Mouse (Mus musculus) hindbrain, postnatal 0 days (tissue): ENCODE data around the gene Hk1. TPM values are rescaled to one million over a fixed set of nuclear protein-coding genes. Genes with fewer than 3 reads are reported as not detected.

Experiments
- ATAC-seq: fragments of 200-750 bp; cut with Nextera tagmentation; 2 replicates; pipeline ENCODE4 v1.8.0; 2017; ENCODE audit warnings: mild to moderate bottlenecking, moderate TSS enrichment, moderate library complexity
- DNase-seq: peaks from one replicate; pipeline ENCODE4 v3.0.0-alpha.2; 2015; ENCODE audit warnings: low spot score
- H3K27ac ChIP-seq: fragments of 300-500 bp; sonication (generic); 2 replicates; pipeline ENCODE4 v1.5.1; 2014; ENCODE audit warnings: mild to moderate bottlenecking
- H3K27me3 ChIP-seq: fragments of 300-500 bp; sonication (generic); 2 replicates; pipeline ENCODE4 v1.6.1; 2014; ENCODE audit warnings: low read length, mixed read lengths; ENCODE audit not compliant: insufficient read depth
- H3K36me3 ChIP-seq: fragments of 300-500 bp; sonication (generic); 2 replicates; pipeline ENCODE4 v1.6.1; 2014; ENCODE audit warnings: low read length, mixed read lengths; ENCODE audit not compliant: insufficient read depth
- H3K4me1 ChIP-seq: fragments of 300-500 bp; sonication (generic); 2 replicates; pipeline ENCODE4 v1.6.1; 2014; ENCODE audit warnings: antibody characterized with exemption, low read length, mixed read lengths; ENCODE audit not compliant: insufficient read depth
- H3K4me2 ChIP-seq: fragments of 300-500 bp; sonication (generic); 2 replicates; pipeline ENCODE4 v1.6.1; 2014; ENCODE audit warnings: low read depth, mild to moderate bottlenecking, low read length, moderate library complexity, mixed read lengths
- H3K4me3 ChIP-seq: fragments of 300-500 bp; sonication (generic); 2 replicates; pipeline ENCODE4 v1.5.1; 2014; ENCODE audit warnings: low read length
- H3K9ac ChIP-seq: fragments of 300-500 bp; sonication (generic); replicated peaks from 2 replicates; pipeline ENCODE4 v1.6.1; 2014; ENCODE audit warnings: mild to moderate bottlenecking, low read length, moderate library complexity, mixed read lengths
- H3K9me3 ChIP-seq: fragments of 300-500 bp; sonication (generic); 2 replicates; pipeline ENCODE4 v1.6.1; 2016; ENCODE audit warnings: low read length, mixed read lengths
- CTCF ChIP-seq: IDR thresholded peaks from 2 replicates; pipeline ENCODE4 v1.5.1; 2016; ENCODE audit warnings: antibody characterized with exemption, control low read depth, low read depth
- WGBS: fragments of 180-500 bp; shearing (Covaris S2); extraction: QIAGEN DNeasy Blood & Tissue Kit; methylation state at CpG from one replicate; pipeline ENCODE4 v1.1.7; 2014; 5-methylcytosine and 5-hydroxymethylcytosine counted together
- polyA plus RNA-seq: library from polyadenylated mRNA; unstranded; fragments of >200 nt; fragmentation: Nextera tagmentation; extraction: Ambion mirVana; gene quantifications from 2 replicates; pipeline ENCODE4 v1.2.1, GENCODE M21; 2015
- total RNA-seq: library from RNA; depleted of rRNA; stranded (reverse); fragments of >200 nt; gene quantifications from 2 replicates; pipeline ENCODE4 v1.2.3, GENCODE M21; 2014

Gene Hk1
- total and polyA plus RNA-seq, 2 experiments from 2014 or later: 99.6 to 144 TPM

DNA sequence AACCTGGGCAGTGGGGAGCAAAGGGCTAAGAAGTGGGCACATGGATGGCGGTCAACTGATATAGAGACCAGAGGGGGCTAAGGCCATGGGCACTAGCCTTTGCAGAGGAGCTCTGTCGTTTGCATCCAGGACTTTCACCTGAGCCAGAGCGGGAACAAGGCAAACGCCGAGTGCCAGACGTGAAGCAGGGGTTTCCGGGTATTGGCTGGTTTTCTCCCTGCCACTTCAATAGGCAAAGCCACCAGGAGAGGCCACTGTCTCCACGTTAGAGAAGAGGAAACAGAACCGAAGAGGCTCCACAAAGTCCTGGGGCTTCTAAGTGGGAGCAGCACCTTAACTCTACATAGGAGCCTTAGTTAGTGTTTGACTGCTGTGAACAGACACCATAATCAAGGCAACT is 58.3 kb downstream of the Hk1 start:
- no peaks in the 10 kb centered on the region for H3K36me3 ChIP-seq
- 77% methylated on average over 9 of the region's 9 CpGs for WGBS
- no peak overlapping the region for H3K4me2 ChIP-seq
- H3K27me3 ChIP-seq: no peaks in the 10 kb centered on the region
- H3K4me3 ChIP-seq: no peak overlapping the region
- no peak overlapping the region for H3K27ac ChIP-seq
- peak; percentile 34 for TF ChIP-seq CTCF
- DNase-seq (no peak), ATAC-seq (no peak)
- no peaks in the 10 kb centered on the region for H3K9me3 ChIP-seq
- H3K9ac ChIP-seq: no peak overlapping the region
- no peaks in the 10 kb centered on the region for H3K4me1 ChIP-seq

DNA sequence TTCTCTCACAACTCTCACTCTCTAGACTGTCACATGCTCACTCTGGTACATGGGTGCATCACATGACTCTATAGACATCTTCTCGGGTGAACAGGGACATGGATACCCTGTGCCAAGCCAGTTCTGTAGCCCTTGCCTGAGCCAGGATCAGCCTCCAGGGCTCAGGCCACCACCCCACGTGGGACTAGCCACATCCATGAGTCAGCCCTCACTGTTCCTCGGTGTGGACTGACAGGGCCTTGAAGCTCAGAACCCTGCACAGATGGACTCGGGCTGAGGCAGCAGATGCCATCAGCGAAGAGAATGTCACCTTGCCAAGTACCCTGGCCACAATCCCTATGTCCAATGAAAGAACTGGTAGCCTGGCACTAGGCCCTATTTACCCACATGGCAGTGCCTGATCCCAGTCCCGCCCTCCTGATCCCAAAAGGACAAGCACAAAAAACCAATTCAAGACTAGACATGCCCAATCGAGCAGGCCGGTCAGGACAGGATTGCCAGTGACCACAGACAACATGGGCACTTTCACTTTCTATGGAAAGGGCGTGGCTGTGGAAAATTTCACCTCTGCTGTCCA is 59.2 kb downstream of the Hk1 start:
- TF ChIP-seq CTCF: no peak
- WGBS: 50% methylated on average over 9 of the region's 9 CpGs
- H3K27me3 ChIP-seq: no peaks in the 10 kb centered on the region
- H3K4me3 ChIP-seq: no peak overlapping the region
- peak; percentile 89 for DNase-seq
- no peak overlapping the region for H3K4me2 ChIP-seq
- H3K36me3 ChIP-seq: no peaks in the 10 kb centered on the region
- no peak overlapping the region for H3K9ac ChIP-seq
- no peaks in the 10 kb centered on the region for H3K4me1 ChIP-seq
- H3K27ac ChIP-seq: peak overlapping the region; percentile 51; the same call in 1 of the 2 replicates
- ATAC-seq: peak; percentile 95
- no peaks in the 10 kb centered on the region for H3K9me3 ChIP-seq

- DNase-seq (no peak), ATAC-seq (no peak)
- Histone ChIP-seq H3K9ac (no peak overlapping the region), H3K27me3 (no peaks in the 10 kb centered on the region), H3K4me3 (no peak overlapping the region), H3K4me2 (no peak overlapping the region), H3K27ac (no peak overlapping the region), H3K36me3 (no peaks in the 10 kb centered on the region), H3K4me1 (no peaks in the 10 kb centered on the region), H3K9me3 (no peaks in the 10 kb centered on the region)
- 82% methylated on average over 7 of the region's 7 CpGs for WGBS
- no peak for TF ChIP-seq CTCF
Observed at GRCm38 (mm10) chr10:62319154-62319553, 60.6 kb downstream of the Hk1 start.

DNA sequence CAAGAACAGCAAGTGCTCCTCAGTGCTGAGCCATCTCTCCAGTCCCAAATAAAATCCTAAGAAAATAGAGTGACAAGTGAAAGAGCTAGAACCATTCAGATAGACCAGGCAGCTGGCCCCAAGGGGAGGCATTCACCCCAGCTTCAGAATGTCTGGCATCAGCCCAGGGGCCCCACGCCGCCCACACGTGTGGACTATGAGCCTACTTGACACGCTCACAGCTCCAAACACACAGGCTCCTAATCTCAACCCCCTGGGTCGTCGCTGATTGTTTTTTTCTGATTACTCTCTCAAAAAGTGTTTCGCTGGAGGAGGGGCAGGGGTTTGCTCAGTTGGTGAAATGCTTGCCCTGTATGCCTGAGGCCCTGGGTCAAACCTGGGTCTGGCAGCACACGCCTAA is 63.2 kb downstream of the Hk1 start:
- Histone ChIP-seq H3K36me3 (no peaks in the 10 kb centered on the region), H3K27me3 (no peaks in the 10 kb centered on the region), H3K4me3 (no peak overlapping the region), H3K4me1 (no peaks in the 10 kb centered on the region), H3K4me2 (no peak overlapping the region), H3K9me3 (no peaks in the 10 kb centered on the region), H3K9ac (no peak overlapping the region), H3K27ac (no peak overlapping the region)
- no peak for TF ChIP-seq CTCF
- WGBS: 46% methylated on average over 8 of the region's 8 CpGs
- DNase-seq: no peak
- ATAC-seq: no peak

- DNase-seq (no peak), ATAC-seq (no peak)
- Histone ChIP-seq H3K27me3 (no peaks in the 10 kb centered on the region), H3K4me2 (no peak overlapping the region), H3K4me1 (no peaks in the 10 kb centered on the region), H3K36me3 (no peaks in the 10 kb centered on the region), H3K9ac (no peak overlapping the region), H3K4me3 (no peak overlapping the region), H3K9me3 (no peaks in the 10 kb centered on the region), H3K27ac (no peak overlapping the region)
- 60% methylated on average over 15 of the region's 15 CpGs for WGBS
- no peak; the same call in 1 of the 2 replicates for TF ChIP-seq CTCF
Observed at GRCm38 (mm10) chr10:62313885-62314424, 65.8 kb downstream of the Hk1 start.

GRCm38 (mm10) chr10:62313140-62313539 is 66.6 kb downstream of the Hk1 start:
- H3K4me2 ChIP-seq: no peak overlapping the region
- H3K9ac ChIP-seq: no peak overlapping the region
- no peak overlapping the region for H3K27ac ChIP-seq
- no peaks in the 10 kb centered on the region for H3K36me3 ChIP-seq
- no peak for ATAC-seq
- no peak for DNase-seq
- no peaks in the 10 kb centered on the region for H3K27me3 ChIP-seq
- WGBS: 77% methylated on average over 7 of the region's 10 CpGs
- no peaks in the 10 kb centered on the region for H3K4me1 ChIP-seq
- no peaks in the 10 kb centered on the region for H3K9me3 ChIP-seq
- no peak for TF ChIP-seq CTCF
- H3K4me3 ChIP-seq: no peak overlapping the region

DNA sequence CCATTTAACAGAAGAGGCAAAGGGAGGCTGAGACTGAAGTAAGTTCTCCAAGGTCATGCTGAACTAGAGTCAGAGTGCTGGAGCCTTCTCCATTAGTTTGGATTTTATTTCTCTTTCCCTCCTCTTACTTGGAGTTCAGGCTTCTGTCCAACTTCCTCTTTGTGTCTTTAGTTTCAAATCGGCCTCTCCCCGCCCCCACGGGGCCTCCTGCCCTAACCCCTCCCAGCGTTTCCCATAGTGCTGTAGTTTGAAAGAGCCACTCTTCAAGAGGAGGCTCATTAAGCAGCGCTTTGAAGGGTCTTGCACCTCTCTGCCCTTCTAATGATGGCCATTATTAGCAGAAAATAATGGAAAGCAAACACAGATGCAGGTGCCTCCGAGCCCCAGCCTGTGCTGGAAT is 68.2 kb downstream of the Hk1 start:
- H3K27ac ChIP-seq: no peak overlapping the region
- no peaks in the 10 kb centered on the region for H3K27me3 ChIP-seq
- no peak overlapping the region for H3K4me3 ChIP-seq
- no peak for TF ChIP-seq CTCF
- H3K4me1 ChIP-seq: no peaks in the 10 kb centered on the region
- WGBS: 43% methylated on average over 6 of the region's 6 CpGs
- no peak for ATAC-seq
- no peak for DNase-seq
- no peak overlapping the region for H3K9ac ChIP-seq
- no peaks in the 10 kb centered on the region for H3K9me3 ChIP-seq
- H3K4me2 ChIP-seq: no peak overlapping the region
- no peaks in the 10 kb centered on the region for H3K36me3 ChIP-seq
